Mouse (Mus musculus): ENCODE results near the gene Dzip1.

DNA sequence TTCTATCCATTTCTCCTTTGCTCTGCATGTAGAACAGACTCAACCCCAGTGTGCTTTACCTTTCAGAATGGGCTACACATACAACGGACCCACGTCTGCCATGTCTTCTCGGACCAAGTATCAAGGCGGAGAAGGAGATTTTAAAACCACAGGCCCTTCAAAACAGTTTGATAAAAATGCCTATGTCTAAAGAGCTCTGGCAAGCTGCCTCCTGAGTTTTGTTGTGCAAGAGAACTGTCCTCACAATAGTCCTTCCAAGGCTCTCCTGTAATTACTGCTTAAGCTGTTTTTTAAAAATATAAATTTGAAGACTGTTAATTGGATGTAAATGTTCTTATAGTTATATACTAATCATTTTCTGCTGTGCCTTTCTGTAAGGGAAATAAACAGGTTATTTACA lies 51.1 kb downstream of the Dzip1 start:
- TF ChIP-seq CTCF (conservative IDR thresholded peaks at IDR 0.05; ENCODE audit: insufficient read depth, insufficient read length, low read depth, low read length) (no peak), POLR2A (IDR thresholded peaks at IDR 0.05; ENCODE audit: low read depth, low read length) (no peak)

Data from kidney, adult 2 months (tissue).